Mouse (Mus musculus) layer of hippocampus, adult 2 months (tissue): Measurements from ENCODE around the gene Utp14b. TPM values are rescaled to one million over a fixed set of nuclear protein-coding genes. Genes with fewer than 3 reads are reported as not detected.

Experiments
- DNase-seq, 2 experiments: peaks; one replicate each; pipeline ENCODE4 v3.0.0; 2022; ENCODE audit warnings: low spot score in 2 of 2
- H3K27ac ChIP-seq: fragments of 200-600 bp; 2 replicates; pipeline ENCODE4 v1.8.1; 2022
- H3K4me3 ChIP-seq: fragments of 200-600 bp; 2 replicates; pipeline ENCODE4 v1.8.1; 2022; ENCODE audit warnings: mild to moderate bottlenecking
- CTCF ChIP-seq: fragments of 200-600 bp; conservative IDR thresholded peaks from 2 replicates; pipeline ENCODE4 v1.8.1; 2022; ENCODE audit warnings: antibody characterized with exemption, mild to moderate bottlenecking, moderate library complexity
- long read RNA-seq, 2 experiments: library from polyadenylated mRNA; stranded (forward); transcript quantifications; one replicate each; pipeline ENCODE4 v2.0.0; 2021; ENCODE audit warnings: borderline mapping rate in 2 of 2
- total RNA-seq, 2 experiments: library from RNA; stranded (reverse); gene quantifications; 2 replicates each; pipeline ENCODE4 v1.2.3; 2021

Utp14b gene
- total RNA-seq: 10 to 100 TPM; 21.6 to 28.7 TPM
- long read RNA-seq, experiment 1, full-length matches to known transcripts: 2 of 2 reads
- long read RNA-seq, experiment 1, partial matches to known transcripts: 0 of 2 reads
- long read RNA-seq, experiment 1, other reads (novel, unspliced or antisense): 0 of 2 reads
- long read RNA-seq, experiment 2: 0 reads

- Histone ChIP-seq H3K27ac (peak within 1 kb of the TSS; percentile 98), H3K4me3 (peak within 1 kb of the TSS; percentile 99)
- peak; percentile 96 for DNase-seq
- TF ChIP-seq CTCF: no peak
Observed at GRCm38 (mm10) chr1:78657671-78658440, at the start of gene Utp14b, which contains the start of gene Acsl3. Gene Utp14b (plus strand): TSS chr1:78658038. Gene Acsl3 (plus strand): TSS chr1:78657825.

- no peak for TF ChIP-seq CTCF
- no peak for DNase-seq
- Histone ChIP-seq H3K4me3 (no peak overlapping the region), H3K27ac (no peak overlapping the region)
Observed at GRCm38 (mm10) chr1:78609134-78609907, 48.5 kb upstream of the Utp14b start.

- no peak overlapping the region for H3K27ac ChIP-seq
- no peak for TF ChIP-seq CTCF
- H3K4me3 ChIP-seq: no peak overlapping the region
- DNase-seq: no peak
Observed at GRCm38 (mm10) chr1:78611039-78611438, 46.8 kb upstream of the Utp14b start.

- no peak for TF ChIP-seq CTCF
Observed at GRCm38 (mm10) chr1:78612959-78613358, 44.9 kb upstream of the Utp14b start.

GRCm38 (mm10) chr1:78624352-78624751 lies 33.5 kb upstream of the Utp14b start:
- Histone ChIP-seq H3K27ac (no peak overlapping the region), H3K4me3 (no peak overlapping the region)
- no peak for TF ChIP-seq CTCF
- no peak for DNase-seq

More at GRCm38 (mm10) chr1:78612959-78613358, 44.9 kb upstream of the Utp14b start:
- H3K27ac ChIP-seq: no peak overlapping the region
- DNase-seq: no peak
- no peak overlapping the region for H3K4me3 ChIP-seq

- Histone ChIP-seq H3K27ac (no peak overlapping the region), H3K4me3 (no peak overlapping the region)
- DNase-seq: no peak
- no peak for TF ChIP-seq CTCF
Observed at GRCm38 (mm10) chr1:78634486-78634885, 23.4 kb upstream of the Utp14b start.

- no peak for TF ChIP-seq CTCF
- Histone ChIP-seq H3K27ac (no peak overlapping the region), H3K4me3 (no peak overlapping the region)
- DNase-seq: no peak
Observed at GRCm38 (mm10) chr1:78640871-78641270, 17.0 kb upstream of the Utp14b start.

- no peak for TF ChIP-seq CTCF
- DNase-seq: no peak
- H3K27ac ChIP-seq: no peak overlapping the region
- no peak overlapping the region for H3K4me3 ChIP-seq
Observed at GRCm38 (mm10) chr1:78641791-78642190, 16.0 kb upstream of the Utp14b start.

GRCm38 (mm10) chr1:78642197-78642596 lies 15.6 kb upstream of the Utp14b start:
- H3K4me3 ChIP-seq: no peak overlapping the region
- TF ChIP-seq CTCF: no peak
- no peak for DNase-seq
- no peak overlapping the region for H3K27ac ChIP-seq

GRCm38 (mm10) chr1:78647317-78647885 lies 10.4 kb upstream of the Utp14b start:
- DNase-seq: no peak
- H3K4me3 ChIP-seq: no peak overlapping the region
- H3K27ac ChIP-seq: no peak overlapping the region
- TF ChIP-seq CTCF: no peak

- Histone ChIP-seq H3K27ac (no peak overlapping the region), H3K4me3 (no peak overlapping the region)
- TF ChIP-seq CTCF: no peak
- no peak for DNase-seq
Observed at GRCm38 (mm10) chr1:78649269-78650061, 8.4 kb upstream of the Utp14b start.

GRCm38 (mm10) chr1:78656472-78656871 lies 1.4 kb upstream of the Utp14b start:
- no peak for TF ChIP-seq CTCF
- peak overlapping the region; percentile 39; the same call in 1 of the 2 replicates for H3K27ac ChIP-seq
- no peak for DNase-seq
- no peak overlapping the region for H3K4me3 ChIP-seq
